Mouse (Mus musculus): Measurements from ENCODE around the gene Ston2. TPM values are rescaled to one million over a fixed set of nuclear protein-coding genes. Genes with fewer than 3 reads are reported as not detected.
"Not testable (repeated sequence)": the region's sequence is repeated elsewhere in the genome, so short reads cannot be mapped to it uniquely, and the experiment has no call there.

Gene Ston2
- polyA plus RNA-seq, 1 experiment from 2014 or later: 16.4 TPM

DNA sequence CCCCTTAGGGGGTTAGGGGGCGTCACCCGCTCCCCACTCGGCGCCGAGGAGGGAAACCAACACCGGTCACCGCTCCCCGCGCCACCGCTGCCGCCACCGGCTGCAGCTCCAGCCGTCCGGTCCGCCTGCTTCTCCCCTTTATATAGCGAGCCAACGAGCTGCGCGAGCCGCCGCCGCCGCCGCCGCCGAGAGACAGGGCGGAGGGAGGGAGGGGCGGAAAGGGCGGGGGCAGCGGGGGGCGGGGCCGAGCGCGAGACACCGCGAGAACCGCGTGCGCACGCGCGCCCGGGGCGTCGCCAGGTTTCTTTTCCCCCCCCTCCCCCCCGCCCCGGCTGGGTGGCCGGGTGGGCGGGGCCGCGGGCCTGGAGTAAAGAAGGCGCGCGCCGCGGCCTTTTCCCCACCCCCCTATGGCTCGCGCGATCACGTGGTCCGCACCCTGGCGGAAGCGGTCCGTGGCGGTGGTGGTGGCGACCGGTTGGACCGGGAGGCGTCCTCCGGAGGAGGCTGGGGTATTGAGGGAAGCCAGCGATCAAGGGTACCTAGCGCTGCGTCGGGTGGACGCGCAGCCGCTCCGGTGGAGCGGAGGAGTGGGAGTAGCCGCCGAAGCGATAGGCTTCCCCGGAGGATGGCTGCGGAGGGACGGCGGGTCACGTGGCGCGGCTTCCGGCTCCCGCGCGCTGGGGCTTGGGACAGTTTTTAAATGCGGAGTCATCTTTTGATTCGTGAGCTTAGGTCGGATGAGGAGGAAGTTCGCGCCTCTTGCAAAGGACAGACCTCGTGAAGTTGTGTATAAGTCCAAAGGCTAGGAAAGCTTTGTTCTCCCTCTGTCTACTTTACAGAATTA lies 198.1 kb downstream of the Ston2 start, which contains the start of gene Gtf2a1:
Gtf2a1 (minus strand) TSS at position 641 of the 844 bp plus-strand sequence.
- H3K9me3 ChIP-seq (ENCODE audit: control insufficient read depth, low read depth, low read length): no peaks in the 10 kb centered on the region

DNA sequence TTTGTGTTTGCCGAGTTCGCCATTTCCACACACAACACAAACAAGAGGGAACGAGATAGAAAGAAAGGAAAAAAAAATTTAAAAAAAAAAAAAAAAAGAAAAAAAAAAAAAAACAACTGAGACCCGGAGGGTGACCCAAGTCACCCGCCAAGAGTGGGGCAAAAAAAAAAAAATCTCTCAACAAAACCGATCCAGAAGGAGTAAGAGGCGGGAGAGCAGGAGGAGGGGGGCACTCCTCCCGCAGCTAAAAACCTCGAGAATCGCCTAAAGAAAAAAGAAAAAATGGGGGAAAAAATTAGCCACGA lies 198.7 kb downstream of the Ston2 start:
- H3K9me3 ChIP-seq (ENCODE audit: control insufficient read depth, low read depth, low read length): no peaks in the 10 kb centered on the region
- WGBS: 0% methylated on average over 11 of the region's 11 CpGs
- H3K4me3 ChIP-seq (ENCODE audit: low read depth, low read length): peak overlapping the region; percentile 52
- H3K4me2 ChIP-seq (replicated peaks; ENCODE audit: low read depth, low read length): no peak overlapping the region
- no peak for ATAC-seq (ENCODE audit: insufficient number of reproducible peaks, insufficient read depth, low FRiP score, low read depth)
- peak overlapping the region; percentile 100 for H3K27ac ChIP-seq (ENCODE audit: low read length)
- H3K36me3 ChIP-seq (ENCODE audit: control insufficient read depth, insufficient read depth, low read length): peaks cover 11% of the 10 kb centered on the region; the same call in 1 of the 2 replicates
- H3K27me3 ChIP-seq (ENCODE audit: control insufficient read depth, insufficient read depth, low read length): no peaks in the 10 kb centered on the region
- H3K9ac ChIP-seq (replicated peaks; ENCODE audit: low read depth, low read length): peak overlapping the region; percentile 100
- H3K4me1 ChIP-seq (ENCODE audit: control insufficient read depth, insufficient read depth, low read length): peaks cover 13% of the 10 kb centered on the region

More for the DNA sequence above, 198.1 kb downstream of the Ston2 start, which contains the start of gene Gtf2a1:
- no peaks in the 10 kb centered on the region for H3K27me3 ChIP-seq (ENCODE audit: control insufficient read depth, insufficient read depth, low read length)
- under 1% methylated on average over 90 of the region's 99 CpGs for WGBS
- H3K9ac ChIP-seq (replicated peaks; ENCODE audit: low read depth, low read length): peak within 1 kb of the TSS; percentile 100
- peak within 1 kb of the TSS; percentile 100 for H3K27ac ChIP-seq (ENCODE audit: low read length)
- ATAC-seq (ENCODE audit: insufficient number of reproducible peaks, insufficient read depth, low FRiP score, low read depth): peak; percentile 85
- peak within 1 kb of the TSS; percentile 52 for H3K4me3 ChIP-seq (ENCODE audit: low read depth, low read length)
- H3K4me2 ChIP-seq (replicated peaks; ENCODE audit: low read depth, low read length): peak within 1 kb of the TSS; percentile 42
- H3K36me3 ChIP-seq (ENCODE audit: control insufficient read depth, insufficient read depth, low read length): peaks cover 7% of the 10 kb centered on the region; the same call in 1 of the 2 replicates
- peaks cover 13% of the 10 kb centered on the region for H3K4me1 ChIP-seq (ENCODE audit: control insufficient read depth, insufficient read depth, low read length)

DNA sequence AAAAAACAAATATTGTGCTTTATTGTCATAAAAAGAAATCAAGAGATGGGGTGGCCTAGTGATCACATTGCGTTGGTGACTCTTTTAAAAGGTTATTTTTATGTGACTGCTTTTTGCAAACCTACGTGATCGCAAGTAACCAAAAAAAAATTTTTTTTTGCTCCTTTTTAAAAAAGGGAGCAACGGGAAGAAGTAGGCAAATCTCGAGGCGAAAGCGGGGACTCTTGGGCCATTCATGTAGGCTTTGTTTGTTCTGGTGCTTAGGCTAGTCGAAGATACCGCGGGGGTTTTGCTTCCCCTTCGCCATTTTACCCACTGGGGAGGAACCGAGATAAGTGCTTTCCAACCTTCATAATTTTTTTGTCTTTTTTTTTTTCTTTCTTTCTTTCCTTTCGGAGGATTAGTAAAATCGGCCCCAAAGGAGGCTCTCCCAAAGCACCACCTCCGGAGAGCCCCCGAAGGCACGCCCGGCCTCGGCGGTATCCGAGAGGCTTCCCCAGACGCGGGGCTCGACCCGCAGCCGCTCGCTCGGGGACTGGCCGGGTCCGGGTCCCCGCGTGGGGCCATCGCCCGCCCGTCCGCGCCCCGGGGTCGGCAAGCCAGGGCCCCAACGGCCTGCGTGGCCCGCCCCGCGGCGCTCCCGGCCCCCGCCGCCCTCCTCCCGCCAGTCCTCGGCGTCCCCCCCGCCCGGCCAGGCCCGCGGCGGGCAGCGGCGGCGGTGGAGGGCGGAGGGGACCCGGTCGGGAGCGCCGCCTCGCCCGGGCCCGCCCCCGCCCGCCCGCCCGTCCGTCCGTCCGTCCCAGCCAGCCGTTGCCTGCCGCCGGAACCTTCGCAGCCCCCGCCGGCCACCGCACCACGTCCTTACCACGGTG lies 199.3 kb downstream of the Ston2 start:
- Histone ChIP-seq H3K27ac (ENCODE audit: low read length) (peak overlapping the region; percentile 100), H3K4me2 (replicated peaks; ENCODE audit: low read depth, low read length) (peak overlapping the region; percentile 58; the same call in 1 of the 2 replicates), H3K9ac (replicated peaks; ENCODE audit: low read depth, low read length) (peak overlapping the region; percentile 100), H3K4me3 (ENCODE audit: low read depth, low read length) (peak overlapping the region; percentile 52), H3K36me3 (ENCODE audit: control insufficient read depth, insufficient read depth, low read length) (peaks cover 14% of the 10 kb centered on the region; the same call in 1 of the 2 replicates), H3K9me3 (ENCODE audit: control insufficient read depth, low read depth, low read length) (no peaks in the 10 kb centered on the region), H3K27me3 (ENCODE audit: control insufficient read depth, insufficient read depth, low read length) (no peaks in the 10 kb centered on the region), H3K4me1 (ENCODE audit: control insufficient read depth, insufficient read depth, low read length) (peaks cover 13% of the 10 kb centered on the region)
- ATAC-seq (ENCODE audit: insufficient number of reproducible peaks, insufficient read depth, low FRiP score, low read depth): no peak
- WGBS: under 1% methylated on average over 59 of the region's 83 CpGs

DNA sequence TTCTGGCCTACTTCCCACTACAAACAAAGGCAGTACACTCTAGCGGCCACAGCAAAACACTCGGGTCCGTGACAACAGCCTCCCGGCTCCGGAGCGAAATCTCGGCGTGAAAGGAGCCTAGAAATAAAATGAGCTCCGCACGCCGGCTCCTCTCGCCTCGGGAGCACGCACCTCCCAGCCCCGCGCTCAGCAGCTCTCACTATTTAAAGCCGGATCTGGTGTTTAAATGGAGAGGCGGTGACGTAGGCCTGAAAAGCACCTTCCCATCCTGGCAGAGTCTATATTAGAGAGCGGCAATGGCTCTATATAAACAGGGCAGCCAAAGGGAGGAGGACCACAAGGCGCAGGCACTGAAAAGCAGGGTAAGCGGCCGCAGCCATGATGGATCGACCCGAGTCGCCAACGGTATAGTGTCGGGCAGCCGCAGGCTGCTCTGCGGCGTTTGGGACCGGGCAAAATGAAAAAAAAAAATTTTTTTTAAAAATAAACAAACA lies 200.0 kb downstream of the Ston2 start:
- Histone ChIP-seq H3K9me3 (ENCODE audit: control insufficient read depth, low read depth, low read length) (no peaks in the 10 kb centered on the region), H3K27me3 (ENCODE audit: control insufficient read depth, insufficient read depth, low read length) (no peaks in the 10 kb centered on the region), H3K9ac (replicated peaks; ENCODE audit: low read depth, low read length) (peak overlapping the region; percentile 100), H3K4me3 (ENCODE audit: low read depth, low read length) (peak overlapping the region; percentile 52), H3K36me3 (ENCODE audit: control insufficient read depth, insufficient read depth, low read length) (peaks cover 17% of the 10 kb centered on the region; the same call in 1 of the 2 replicates), H3K27ac (ENCODE audit: low read length) (peak overlapping the region; percentile 100), H3K4me1 (ENCODE audit: control insufficient read depth, insufficient read depth, low read length) (peaks cover 13% of the 10 kb centered on the region), H3K4me2 (replicated peaks; ENCODE audit: low read depth, low read length) (peak overlapping the region; percentile 58)
- peak; percentile 92 for ATAC-seq (ENCODE audit: insufficient number of reproducible peaks, insufficient read depth, low FRiP score, low read depth)
- under 1% methylated on average over 32 of the region's 32 CpGs for WGBS

DNA sequence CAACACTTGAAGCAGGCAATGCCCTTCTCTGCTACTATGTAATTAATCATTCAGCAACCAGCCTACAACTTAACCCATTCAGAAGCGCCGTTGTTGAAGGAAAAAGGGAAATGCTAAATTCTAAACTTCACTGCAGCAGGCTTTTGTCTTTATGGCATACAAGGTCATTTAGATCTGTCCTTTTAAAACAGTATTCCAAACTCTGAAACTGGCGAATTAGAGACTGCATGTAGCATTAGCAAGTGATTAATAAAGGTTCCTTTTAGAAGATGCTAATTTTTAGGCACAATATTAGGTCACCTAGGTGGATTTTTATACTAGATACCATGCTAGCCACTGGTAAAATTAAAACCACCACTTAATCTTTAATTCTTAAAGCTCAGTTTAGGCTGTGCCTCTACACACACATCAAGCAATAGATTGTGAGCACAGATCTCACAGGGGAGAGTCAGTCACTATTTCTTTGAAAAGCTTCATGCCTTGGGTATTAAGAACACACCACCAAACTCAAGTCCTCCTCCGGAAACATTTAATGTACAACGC lies 200.6 kb downstream of the Ston2 start:
- 4% methylated on average over 5 of the region's 5 CpGs for WGBS
- peak overlapping the region; percentile 58 for H3K4me2 ChIP-seq (replicated peaks; ENCODE audit: low read depth, low read length)
- H3K27ac ChIP-seq (ENCODE audit: low read length): peak overlapping the region; percentile 100
- H3K4me1 ChIP-seq (ENCODE audit: control insufficient read depth, insufficient read depth, low read length): peaks cover 13% of the 10 kb centered on the region
- H3K9ac ChIP-seq (replicated peaks; ENCODE audit: low read depth, low read length): peak overlapping the region; percentile 100
- H3K27me3 ChIP-seq (ENCODE audit: control insufficient read depth, insufficient read depth, low read length): no peaks in the 10 kb centered on the region
- no peaks in the 10 kb centered on the region for H3K9me3 ChIP-seq (ENCODE audit: control insufficient read depth, low read depth, low read length)
- H3K36me3 ChIP-seq (ENCODE audit: control insufficient read depth, insufficient read depth, low read length): peaks cover 22% of the 10 kb centered on the region; the same call in 1 of the 2 replicates
- no peak for ATAC-seq (ENCODE audit: insufficient number of reproducible peaks, insufficient read depth, low FRiP score, low read depth)
- peak overlapping the region; percentile 52 for H3K4me3 ChIP-seq (ENCODE audit: low read depth, low read length)

DNA sequence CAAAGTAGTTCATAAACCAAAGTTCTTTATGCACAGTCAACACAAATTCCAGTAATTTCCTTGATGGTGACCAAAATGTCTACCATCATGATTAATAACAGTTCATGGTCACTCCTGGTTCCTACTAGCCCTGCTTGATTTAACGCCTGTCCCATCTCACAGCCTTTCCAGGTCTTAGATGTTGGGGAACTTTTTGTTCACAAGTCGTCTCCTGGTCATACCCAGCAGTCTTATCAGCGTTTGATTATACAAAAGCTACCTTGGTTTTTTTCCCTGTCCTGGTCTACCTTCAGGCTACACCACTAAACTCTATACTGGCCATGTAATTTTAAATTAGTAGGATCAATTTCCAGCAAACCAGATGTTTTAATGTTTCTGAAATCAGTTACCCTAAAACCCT lies 201.1 kb downstream of the Ston2 start:
- H3K4me1 ChIP-seq (ENCODE audit: control insufficient read depth, insufficient read depth, low read length): peaks cover 13% of the 10 kb centered on the region
- no peak for ATAC-seq (ENCODE audit: insufficient number of reproducible peaks, insufficient read depth, low FRiP score, low read depth)
- H3K9me3 ChIP-seq (ENCODE audit: control insufficient read depth, low read depth, low read length): no peaks in the 10 kb centered on the region
- H3K36me3 ChIP-seq (ENCODE audit: control insufficient read depth, insufficient read depth, low read length): peaks cover 22% of the 10 kb centered on the region; the same call in 1 of the 2 replicates
- peak overlapping the region; percentile 52 for H3K4me3 ChIP-seq (ENCODE audit: low read depth, low read length)
- H3K27ac ChIP-seq (ENCODE audit: low read length): no peak overlapping the region
- H3K4me2 ChIP-seq (replicated peaks; ENCODE audit: low read depth, low read length): peak overlapping the region; percentile 58
- H3K27me3 ChIP-seq (ENCODE audit: control insufficient read depth, insufficient read depth, low read length): no peaks in the 10 kb centered on the region
- H3K9ac ChIP-seq (replicated peaks; ENCODE audit: low read depth, low read length): no peak overlapping the region
- 44% methylated on average over 3 of the region's 3 CpGs for WGBS

DNA sequence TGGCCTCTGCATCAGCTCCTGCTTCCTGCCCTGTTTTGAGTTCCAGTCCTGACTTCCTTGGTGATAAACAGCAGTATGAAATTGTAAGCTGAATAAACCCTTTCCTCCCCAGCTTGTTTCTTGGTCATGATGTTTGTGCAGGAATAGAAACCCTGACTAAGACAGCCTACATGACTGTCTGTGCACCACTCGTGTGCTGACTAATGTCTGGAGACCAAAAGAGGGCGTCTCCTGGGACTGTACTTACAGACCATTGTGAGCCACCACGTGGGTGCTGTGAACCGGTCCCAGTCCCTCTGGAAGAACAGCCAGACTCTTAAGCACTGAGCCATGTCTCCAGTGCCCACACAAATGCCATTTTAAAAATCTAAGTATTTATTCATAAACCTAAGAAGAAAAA lies 202.4 kb downstream of the Ston2 start:
- WGBS: 91% methylated on average over 4 of the region's 4 CpGs

DNA sequence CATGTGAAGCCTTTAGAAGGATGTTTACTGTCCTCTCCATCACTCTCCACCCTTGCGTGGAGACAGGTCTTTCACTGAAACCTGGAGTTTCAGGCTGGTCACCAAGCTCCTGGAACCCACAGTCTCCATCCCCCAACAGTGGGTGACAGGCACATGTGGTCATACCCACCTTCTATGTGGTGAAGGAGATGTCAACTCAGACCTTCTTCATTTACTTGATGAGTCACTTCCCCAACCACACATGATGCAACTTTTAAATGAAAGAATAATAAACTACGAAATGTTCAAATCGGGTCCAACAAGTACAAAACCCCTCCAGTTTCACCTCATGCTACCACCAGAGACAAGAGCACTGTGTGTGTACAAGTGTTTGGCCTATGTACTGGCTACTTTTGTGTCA lies 203.0 kb downstream of the Ston2 start:
- Histone ChIP-seq H3K9me3 (ENCODE audit: control insufficient read depth, low read depth, low read length) (no peaks in the 10 kb centered on the region), H3K4me2 (replicated peaks; ENCODE audit: low read depth, low read length) (no peak overlapping the region), H3K27me3 (ENCODE audit: control insufficient read depth, insufficient read depth, low read length) (no peaks in the 10 kb centered on the region), H3K4me3 (ENCODE audit: low read depth, low read length) (no peak overlapping the region), H3K27ac (ENCODE audit: low read length) (no peak overlapping the region), H3K36me3 (ENCODE audit: control insufficient read depth, insufficient read depth, low read length) (peaks cover 22% of the 10 kb centered on the region; the same call in 1 of the 2 replicates), H3K9ac (replicated peaks; ENCODE audit: low read depth, low read length) (no peak overlapping the region), H3K4me1 (ENCODE audit: control insufficient read depth, insufficient read depth, low read length) (peaks cover 8% of the 10 kb centered on the region)
- ATAC-seq (ENCODE audit: insufficient number of reproducible peaks, insufficient read depth, low FRiP score, low read depth): no peak
- WGBS: 92% methylated on average over 3 of the region's 3 CpGs

More for the DNA sequence above, 202.4 kb downstream of the Ston2 start:
- not testable (repeated sequence) for ATAC-seq (ENCODE audit: insufficient number of reproducible peaks, insufficient read depth, low FRiP score, low read depth); H3K9me3 ChIP-seq (ENCODE audit: control insufficient read depth, low read depth, low read length); H3K27ac ChIP-seq (ENCODE audit: low read length); H3K4me2 ChIP-seq (replicated peaks; ENCODE audit: low read depth, low read length); H3K4me3 ChIP-seq (ENCODE audit: low read depth, low read length); H3K9ac ChIP-seq (replicated peaks; ENCODE audit: low read depth, low read length); H3K27me3 ChIP-seq (ENCODE audit: control insufficient read depth, insufficient read depth, low read length); H3K4me1 ChIP-seq (ENCODE audit: control insufficient read depth, insufficient read depth, low read length)
- peaks cover 22% of the 10 kb centered on the region; the same call in 1 of the 2 replicates for H3K36me3 ChIP-seq (ENCODE audit: control insufficient read depth, insufficient read depth, low read length)

All from stomach, embryonic 14.5 days (tissue).